Mouse (Mus musculus): Measurements from ENCODE around the gene Gpr156.
A peak's percentile ranks its signal among the peaks of the same experiment; 100 is the strongest.
"Not testable (repeated sequence)": the region's sequence is repeated elsewhere in the genome, so short reads cannot be mapped to it uniquely, and the experiment has no call there.

Gpr156 gene

GRCm38 (mm10) chr16:37956076-37956676, 39.9 kb downstream of the Gpr156 start:
- DNase-seq (ENCODE audit: low read depth, low spot score), result no peak

DNA sequence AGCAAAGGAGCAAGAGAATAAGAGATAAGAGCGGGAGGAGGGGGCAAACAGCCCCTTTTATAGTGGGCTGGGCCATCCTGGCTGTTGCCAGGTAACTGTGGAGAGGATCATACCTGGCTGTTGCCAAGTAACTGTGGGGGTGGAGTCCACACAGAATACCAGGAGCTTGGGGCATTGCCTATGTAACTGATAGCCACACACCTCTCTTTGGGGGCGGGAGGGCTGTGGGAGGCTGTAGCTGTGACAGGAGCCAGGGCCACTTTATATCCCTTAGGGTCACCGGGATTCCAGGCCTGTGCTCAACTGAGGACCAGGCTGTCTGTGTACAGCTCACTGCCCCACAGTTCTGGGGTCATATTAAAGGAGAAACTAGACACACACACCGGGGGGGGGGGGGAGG, 40.5 kb downstream of the Gpr156 start:
- DNase-seq (ENCODE audit: low read depth, low spot score), result no peak

GRCm38 (mm10) chr16:37962696-37963095, 46.4 kb downstream of the Gpr156 start:
- not testable (repeated sequence) for DNase-seq (ENCODE audit: low read depth, low spot score)

- no peak for DNase-seq (ENCODE audit: low read depth, low spot score)
Measured at GRCm38 (mm10) chr16:37963331-37964281, 47.3 kb downstream of the Gpr156 start.

DNA sequence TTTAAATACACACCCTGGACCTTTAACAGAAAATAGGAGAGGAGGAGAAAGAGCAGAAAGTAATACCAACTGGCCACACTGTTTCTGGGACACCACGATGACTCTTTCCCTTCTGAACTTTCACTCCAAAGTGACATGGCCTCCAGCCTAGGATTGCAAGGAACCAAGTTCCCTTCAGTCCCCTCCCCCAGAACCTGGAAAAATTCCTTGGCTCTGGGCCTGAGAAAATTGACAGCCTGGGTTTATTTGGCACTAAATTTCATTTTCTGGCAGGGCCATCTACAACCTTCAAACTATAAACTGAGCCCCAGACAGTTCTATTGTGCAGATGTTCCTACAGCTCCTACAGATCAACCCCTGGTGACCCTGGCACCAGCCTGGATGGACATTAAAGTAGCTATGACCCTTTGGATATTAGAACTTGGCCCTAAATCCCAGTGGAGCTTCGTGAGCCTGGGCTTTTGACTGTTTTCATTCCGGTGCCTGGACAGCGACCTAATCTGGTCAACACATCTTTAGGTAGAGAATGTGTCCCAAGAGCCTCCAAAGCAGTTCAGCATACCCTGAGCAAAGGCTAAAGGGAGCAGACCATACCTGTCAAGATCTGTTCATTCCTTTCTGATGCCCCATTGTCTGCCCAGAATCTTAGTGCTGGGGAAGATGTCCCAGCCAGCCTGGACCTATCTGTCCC, 48.2 kb downstream of the Gpr156 start:
- no peak for DNase-seq (ENCODE audit: low read depth, low spot score)

DNA sequence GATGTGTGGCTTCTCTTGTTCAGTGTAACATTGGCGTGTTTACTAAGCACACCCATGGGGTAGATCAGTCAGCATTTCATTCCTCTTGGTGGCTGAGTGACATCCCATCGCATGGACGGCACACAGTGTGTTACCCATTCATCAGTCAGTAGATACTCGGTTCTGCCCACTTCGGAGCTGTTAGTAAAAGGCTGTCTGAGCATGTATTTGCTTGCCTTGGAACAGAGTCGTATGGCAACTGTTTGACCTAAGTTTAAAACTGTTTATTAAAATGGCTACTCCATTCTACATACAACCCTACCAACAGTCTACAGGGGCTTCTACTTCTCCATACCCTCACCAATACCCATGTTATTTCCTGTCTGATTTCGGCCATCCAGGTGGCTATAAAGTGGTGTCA, 50.6 kb downstream of the Gpr156 start:
- DNase-seq (ENCODE audit: low read depth, low spot score), result no peak

- DNase-seq (ENCODE audit: low read depth, low spot score), result no peak
Measured at GRCm38 (mm10) chr16:37967415-37967814, 51.1 kb downstream of the Gpr156 start.

- no peak for DNase-seq (ENCODE audit: low read depth, low spot score)
Measured at GRCm38 (mm10) chr16:37971522-37971921, 55.2 kb downstream of the Gpr156 start.

- no peak for DNase-seq (ENCODE audit: low read depth, low spot score)
Measured at GRCm38 (mm10) chr16:37972357-37972756, 56.1 kb downstream of the Gpr156 start.

DNA sequence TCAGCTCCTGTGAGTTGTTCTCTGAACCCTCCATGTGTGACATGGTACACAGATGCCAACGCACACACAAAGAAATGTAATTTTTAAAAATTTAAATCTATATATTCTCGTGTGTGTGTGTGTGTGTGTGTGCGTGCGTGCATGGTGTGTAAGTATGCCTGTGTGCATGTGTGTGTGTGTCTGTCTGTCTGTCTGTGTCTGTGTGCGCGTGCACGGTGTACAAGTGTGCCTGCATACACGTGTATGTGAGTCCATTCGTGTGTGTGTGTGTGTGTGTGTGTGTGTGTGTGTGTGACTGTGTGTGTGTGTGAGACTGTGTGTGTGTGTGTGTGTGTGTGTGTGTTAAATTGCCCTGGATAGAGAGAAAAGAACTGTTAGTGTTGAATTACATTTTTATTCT, 56.9 kb downstream of the Gpr156 start:
- not testable (repeated sequence) for DNase-seq (ENCODE audit: low read depth, low spot score)

DNA sequence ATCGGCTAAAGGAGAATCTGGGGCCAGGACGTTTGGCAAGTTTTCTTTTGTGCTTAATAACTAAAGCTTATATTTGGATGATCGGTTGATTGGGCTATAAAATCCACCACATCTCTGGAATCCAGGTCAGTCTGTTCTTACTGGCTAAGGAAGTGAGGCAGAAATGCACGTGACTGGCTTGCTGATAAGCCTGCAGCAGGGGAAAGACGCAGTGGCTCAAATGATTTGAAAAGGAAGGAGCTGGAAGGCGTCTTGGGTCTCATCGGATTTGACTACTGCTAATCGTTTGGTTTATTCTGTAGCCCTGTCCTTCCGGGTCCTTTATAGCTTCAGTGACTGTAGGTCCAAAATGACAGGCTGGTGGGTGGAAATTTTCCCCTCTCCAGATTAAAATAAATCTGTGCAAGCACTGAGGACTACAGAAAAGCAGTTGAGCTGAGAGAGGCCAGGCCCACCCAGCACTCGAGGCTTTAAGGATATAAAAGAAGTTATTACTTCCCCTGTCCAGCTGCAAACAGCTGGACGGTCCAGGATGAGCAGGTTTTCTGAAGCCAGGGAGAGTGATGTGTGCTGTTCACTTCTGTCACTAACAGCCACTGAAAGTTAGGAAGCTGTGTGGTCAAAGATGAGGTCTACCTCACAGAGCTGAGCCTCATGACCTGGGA, 57.7 kb downstream of the Gpr156 start:
- DNase-seq (ENCODE audit: low read depth, low spot score), result no peak

GRCm38 (mm10) chr16:37974520-37975340, 58.4 kb downstream of the Gpr156 start:
- no peak for DNase-seq (ENCODE audit: low read depth, low spot score)

DNA sequence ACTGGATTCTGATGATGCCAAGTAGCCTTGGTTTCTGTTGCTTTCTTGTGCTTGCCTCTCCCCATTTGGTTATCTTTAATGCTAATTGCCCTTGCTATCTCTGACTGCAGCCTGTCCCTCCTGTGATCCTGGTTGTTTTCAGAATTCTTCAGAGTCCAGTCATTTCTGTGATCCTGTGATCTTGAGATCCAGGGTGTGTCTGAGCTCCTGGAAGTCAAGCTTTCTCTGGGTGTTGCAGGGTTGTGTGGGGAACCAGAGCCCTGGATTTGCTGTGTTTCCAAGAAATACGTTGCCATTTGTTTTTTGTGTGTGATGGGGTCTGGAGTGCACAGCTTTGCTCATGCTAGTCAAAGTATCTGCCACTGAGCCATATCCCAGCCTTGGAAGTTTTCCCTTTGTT, 65.6 kb downstream of the Gpr156 start:
- DNase-seq (ENCODE audit: low read depth, low spot score), result no peak

DNA sequence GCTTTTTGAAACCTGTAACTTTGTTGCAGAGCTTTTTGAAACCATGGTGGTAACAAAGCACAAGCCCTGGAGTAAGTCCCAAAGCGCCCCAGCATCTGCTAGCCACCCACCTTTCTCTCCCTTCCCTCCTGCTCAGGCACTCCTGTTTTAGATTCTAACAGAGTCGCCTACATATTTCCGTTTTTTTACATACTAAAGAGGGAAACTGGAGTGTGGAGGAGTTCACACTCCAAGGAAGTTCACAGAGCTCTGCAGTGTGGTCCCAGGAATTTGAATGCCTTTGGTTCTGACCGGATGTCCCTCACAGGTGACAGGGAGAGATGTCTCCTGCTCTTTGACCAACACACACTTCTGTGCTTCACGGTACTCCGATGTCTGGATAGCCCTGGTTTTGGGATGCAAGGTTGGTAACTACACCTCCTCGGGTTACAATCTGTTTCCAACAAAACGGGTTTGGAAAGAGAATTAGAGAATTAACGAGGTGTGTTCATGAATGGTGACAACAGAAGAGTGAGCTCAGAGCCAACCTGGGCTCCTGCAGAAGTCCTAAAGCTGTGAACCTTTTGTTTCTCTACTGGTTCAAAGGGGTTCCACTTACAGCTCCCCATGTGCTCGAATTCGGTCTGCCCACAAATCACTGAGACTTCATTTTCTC, 72.0 kb downstream of the Gpr156 start:
- no peak for DNase-seq (ENCODE audit: low read depth, low spot score)

GRCm38 (mm10) chr16:37989796-37990195, 73.5 kb downstream of the Gpr156 start:
- no peak for DNase-seq (ENCODE audit: low read depth, low spot score)

DNA sequence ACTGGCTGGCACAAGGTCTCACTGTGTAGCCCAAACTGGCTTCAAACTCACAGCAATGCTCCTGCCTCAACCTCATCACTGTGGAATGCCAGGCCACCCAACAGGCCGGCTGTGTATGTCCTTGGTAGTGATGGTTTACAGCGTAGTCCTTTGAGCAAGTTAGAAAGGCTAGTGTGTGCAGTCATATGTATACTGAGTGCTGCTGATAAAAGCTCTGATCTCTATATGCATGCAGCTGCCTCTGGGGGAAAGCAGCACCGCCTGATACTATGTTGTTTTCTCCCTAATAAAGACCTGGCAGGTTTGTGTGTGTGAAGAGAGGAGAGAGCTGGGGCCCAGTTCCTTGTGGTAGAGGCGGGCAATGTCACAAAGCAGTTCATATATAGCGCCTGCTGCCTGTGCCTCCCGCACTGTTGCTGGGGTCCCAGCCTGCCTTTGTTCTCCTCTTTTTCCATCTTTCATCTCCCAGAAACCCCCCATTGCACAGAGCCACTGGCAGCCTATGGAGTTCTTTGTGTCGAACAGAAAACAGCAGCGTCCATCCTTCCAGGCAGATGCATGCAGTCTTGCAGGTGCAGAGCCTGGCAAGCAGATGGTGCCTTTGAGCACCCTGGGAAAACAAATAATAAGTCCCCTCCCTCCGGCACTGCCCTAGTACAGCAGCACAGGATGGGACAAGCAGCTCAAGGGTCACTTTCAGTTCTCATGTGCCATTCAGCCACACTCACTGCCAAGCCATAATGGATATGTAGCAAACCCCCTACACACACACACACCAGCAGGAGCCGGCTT, 74.5 kb downstream of the Gpr156 start:
- DNase-seq (ENCODE audit: low read depth, low spot score), result no peak

DNA sequence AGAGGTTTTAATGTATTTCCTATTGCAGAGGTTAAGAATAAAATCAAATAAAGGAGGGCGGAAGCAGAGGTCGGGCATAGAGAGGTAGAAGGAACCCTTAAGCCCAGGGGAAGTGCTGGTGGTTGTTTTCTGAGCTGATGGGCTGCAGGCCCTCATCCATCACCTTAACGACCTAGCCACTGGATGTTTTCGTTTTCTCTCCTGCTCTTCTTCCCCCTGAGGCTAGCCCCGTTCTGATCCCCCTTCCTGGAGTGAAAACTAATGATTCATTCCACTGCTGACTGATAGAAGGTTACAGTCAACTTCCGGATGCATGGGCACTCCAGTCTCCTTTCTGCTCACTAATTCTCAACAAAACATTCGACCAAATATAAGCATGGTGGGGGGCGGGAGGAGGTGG, 76.5 kb downstream of the Gpr156 start:
- no peak for DNase-seq (ENCODE audit: low read depth, low spot score)

DNA sequence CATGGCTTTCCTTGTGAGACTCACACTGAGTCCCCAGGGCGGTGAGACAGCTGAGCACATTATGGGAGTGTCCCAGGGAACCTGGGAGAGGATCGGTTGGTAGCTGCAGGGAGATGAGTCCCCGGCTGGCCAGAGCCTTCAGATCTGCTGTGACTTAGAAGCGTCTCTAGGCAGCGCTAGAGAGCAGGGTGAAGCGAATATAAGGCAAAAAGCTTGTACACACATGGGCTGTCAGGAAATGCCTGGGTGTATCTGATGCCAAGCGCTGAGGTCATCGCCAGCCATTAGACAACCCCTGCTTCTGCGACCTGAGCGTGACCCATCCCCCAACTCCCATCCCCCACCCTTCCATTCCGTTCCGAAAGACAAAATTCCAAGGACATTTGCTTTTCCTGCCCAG, 78.4 kb downstream of the Gpr156 start:
- DNase-seq (ENCODE audit: low read depth, low spot score), result peak; percentile 50

DNA sequence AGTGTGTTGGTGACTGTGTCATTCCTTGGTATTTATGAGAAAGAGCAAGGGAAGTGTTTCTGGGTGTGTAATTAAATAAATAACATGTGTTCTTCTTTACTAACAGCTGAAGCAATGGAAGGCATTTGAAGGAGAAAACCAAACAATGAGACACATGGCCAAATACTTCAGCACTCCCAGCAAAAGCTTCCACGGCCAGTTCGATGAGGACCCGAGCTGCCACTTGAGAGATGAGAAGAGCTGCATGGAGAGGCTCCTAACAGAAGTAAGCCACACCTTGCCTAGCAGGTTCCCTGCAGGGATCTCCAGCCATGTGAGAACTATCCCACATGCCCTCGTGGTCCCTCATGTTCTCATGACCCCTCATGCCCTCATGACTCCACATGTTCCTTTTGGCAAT, 81.5 kb downstream of the Gpr156 start:
- no peak for DNase-seq (ENCODE audit: low read depth, low spot score)

GRCm38 (mm10) chr16:37999762-38000161, 83.5 kb downstream of the Gpr156 start:
- DNase-seq (ENCODE audit: low read depth, low spot score), result no peak
